Mouse (Mus musculus) liver, postnatal 0 days (tissue): ENCODE results near the gene Apobec3. TPM values are rescaled to one million over a fixed set of nuclear protein-coding genes. Genes with fewer than 3 reads are reported as not detected.

Experiments
- ATAC-seq: fragments of 200-750 bp; cut with Nextera tagmentation; 2 replicates; pipeline ENCODE4 v1.8.0; 2017; ENCODE audit warnings: mild to moderate bottlenecking, moderate library complexity
- DNase-seq: peaks from one replicate; pipeline ENCODE4 v3.0.0-alpha.2; 2016
- H3K27ac ChIP-seq: fragments of 300-500 bp; sonication (generic); 2 replicates; pipeline ENCODE4 v1.5.1; 2014; ENCODE audit warnings: antibody characterized with exemption, moderate library complexity, mild to moderate bottlenecking, low read depth
- H3K27me3 ChIP-seq: fragments of 300-500 bp; sonication (generic); 2 replicates; pipeline ENCODE4 v1.6.1; 2014; ENCODE audit warnings: low read length, control low read depth, mixed read lengths; ENCODE audit not compliant: insufficient read depth
- H3K36me3 ChIP-seq: fragments of 300-500 bp; sonication (generic); replicated peaks from 2 replicates; pipeline ENCODE4 v1.6.1; 2014; ENCODE audit warnings: mild to moderate bottlenecking, control low read depth, low read length, moderate library complexity, mixed read lengths; ENCODE audit not compliant: insufficient read depth
- H3K4me1 ChIP-seq: fragments of 300-500 bp; sonication (generic); 2 replicates; pipeline ENCODE4 v1.6.1; 2014; ENCODE audit warnings: antibody characterized with exemption, mild to moderate bottlenecking, control low read depth; ENCODE audit not compliant: insufficient read depth
- H3K4me2 ChIP-seq: fragments of 300-500 bp; sonication (generic); 2 replicates; pipeline ENCODE4 v1.6.1; 2014; ENCODE audit warnings: low read depth, mild to moderate bottlenecking, low read length, moderate library complexity, mixed read lengths
- H3K4me3 ChIP-seq: fragments of 300-500 bp; sonication (generic); 2 replicates; pipeline ENCODE4 v1.5.1; 2014; ENCODE audit warnings: low read depth, low read length
- H3K9ac ChIP-seq: fragments of 300-500 bp; sonication (generic); replicated peaks from 2 replicates; pipeline ENCODE4 v1.6.1; 2014; ENCODE audit warnings: mild to moderate bottlenecking, moderate library complexity
- H3K9me3 ChIP-seq: fragments of 300-500 bp; sonication (generic); 2 replicates; pipeline ENCODE4 v1.6.1; 2016; ENCODE audit warnings: mild to moderate bottlenecking, control low read depth, low read length, mixed read lengths
- CTCF ChIP-seq: sonication (generic); IDR thresholded peaks from 2 replicates; pipeline ENCODE4 v1.5.1; 2016; ENCODE audit warnings: antibody characterized with exemption, low read depth
- EP300 ChIP-seq: IDR thresholded peaks from 2 replicates; pipeline ENCODE4 v1.6.1; 2016; ENCODE audit warnings: antibody characterized with exemption, low read depth, mild to moderate bottlenecking
- WGBS: fragments of 180-500 bp; shearing (Covaris S2); extraction: QIAGEN DNeasy Blood & Tissue Kit; methylation state at CpG from one replicate; pipeline ENCODE4 v1.1.7; 2014; ENCODE audit not compliant: insufficient replicate concordance; 5-methylcytosine and 5-hydroxymethylcytosine counted together
- polyA plus RNA-seq: library from polyadenylated mRNA; unstranded; fragments of >200 nt; fragmentation: Nextera tagmentation; extraction: Ambion mirVana; gene quantifications from 2 replicates; pipeline ENCODE4 v1.2.1, GENCODE M21; 2015

Apobec3 gene
- polyA plus RNA-seq, 1 experiment from 2014 or later, result 38.1 TPM

GRCm38 (mm10) chr15:79951226-79951625, 59.8 kb downstream of the Apobec3 start:
- Histone ChIP-seq H3K4me2 (no peak overlapping the region), H3K9ac (no peak overlapping the region), H3K4me3 (no peak overlapping the region), H3K27me3 (peaks cover 3% of the 10 kb centered on the region; the same call in 1 of the 2 replicates), H3K36me3 (no peaks in the 10 kb centered on the region), H3K9me3 (no peaks in the 10 kb centered on the region), H3K4me1 (peaks cover 5% of the 10 kb centered on the region; the same call in 1 of the 2 replicates), H3K27ac (no peak overlapping the region)
- DNase-seq (no peak), ATAC-seq (no peak)
- WGBS, result 73% methylated on average over 6 of the region's 6 CpGs
- no peak for TF ChIP-seq CTCF
- TF ChIP-seq EP300, result no peak

GRCm38 (mm10) chr15:79951730-79952503, 60.5 kb downstream of the Apobec3 start:
- peaks cover 5% of the 10 kb centered on the region; the same call in 1 of the 2 replicates for H3K4me1 ChIP-seq
- H3K36me3 ChIP-seq, result no peaks in the 10 kb centered on the region
- H3K4me2 ChIP-seq, result no peak overlapping the region
- peaks cover 3% of the 10 kb centered on the region; the same call in 1 of the 2 replicates for H3K27me3 ChIP-seq
- peak overlapping the region; percentile 44; the same call in 1 of the 2 replicates for H3K27ac ChIP-seq
- no peak for TF ChIP-seq EP300
- no peak for TF ChIP-seq CTCF
- DNase-seq, result no peak
- H3K9ac ChIP-seq, result no peak overlapping the region
- H3K9me3 ChIP-seq, result no peaks in the 10 kb centered on the region
- 65% methylated on average over 14 of the region's 14 CpGs for WGBS
- no peak overlapping the region for H3K4me3 ChIP-seq
- no peak for ATAC-seq

- WGBS, result 48% methylated on average over 11 of the region's 11 CpGs
- no peak overlapping the region for H3K9ac ChIP-seq
- TF ChIP-seq CTCF (no peak), EP300 (no peak)
- ATAC-seq (no peak), DNase-seq (no peak)
- no peak overlapping the region for H3K27ac ChIP-seq
- H3K27me3 ChIP-seq, result peaks cover 3% of the 10 kb centered on the region; the same call in 1 of the 2 replicates
- H3K4me2 ChIP-seq, result no peak overlapping the region
- H3K4me3 ChIP-seq, result no peak overlapping the region
- no peaks in the 10 kb centered on the region for H3K9me3 ChIP-seq
- H3K4me1 ChIP-seq, result peaks cover 5% of the 10 kb centered on the region; the same call in 1 of the 2 replicates
- H3K36me3 ChIP-seq, result no peaks in the 10 kb centered on the region
Measured at GRCm38 (mm10) chr15:79952504-79953231, 61.2 kb downstream of the Apobec3 start.

- 72% methylated on average over 7 of the region's 7 CpGs for WGBS
- no peak overlapping the region for H3K9ac ChIP-seq
- TF ChIP-seq CTCF (no peak), EP300 (no peak)
- H3K4me1 ChIP-seq, result peaks cover 5% of the 10 kb centered on the region; the same call in 1 of the 2 replicates
- H3K27ac ChIP-seq, result no peak overlapping the region
- ATAC-seq (no peak), DNase-seq (no peak)
- H3K9me3 ChIP-seq, result no peaks in the 10 kb centered on the region
- H3K36me3 ChIP-seq, result no peaks in the 10 kb centered on the region
- peaks cover 3% of the 10 kb centered on the region; the same call in 1 of the 2 replicates for H3K27me3 ChIP-seq
- no peak overlapping the region for H3K4me2 ChIP-seq
- no peak overlapping the region for H3K4me3 ChIP-seq
Measured at GRCm38 (mm10) chr15:79953470-79953869, 62.0 kb downstream of the Apobec3 start.

GRCm38 (mm10) chr15:79956559-79956958, 65.1 kb downstream of the Apobec3 start:
- 43% methylated on average over 8 of the region's 8 CpGs for WGBS
- H3K27me3 ChIP-seq, result 0 out of 2 replicates have a peak, but pooled peaks cover 3% of the 10 kb centered on the region
- H3K27ac ChIP-seq, result no peak overlapping the region
- ATAC-seq (no peak), DNase-seq (no peak)
- TF ChIP-seq EP300, result no peak
- TF ChIP-seq CTCF, result no peak
- no peaks in the 10 kb centered on the region for H3K36me3 ChIP-seq
- H3K4me1 ChIP-seq, result no peaks in the 10 kb centered on the region
- no peak overlapping the region for H3K4me3 ChIP-seq
- no peaks in the 10 kb centered on the region for H3K9me3 ChIP-seq
- no peak overlapping the region for H3K9ac ChIP-seq
- H3K4me2 ChIP-seq, result no peak overlapping the region

GRCm38 (mm10) chr15:79958418-79958817, 67.0 kb downstream of the Apobec3 start:
- H3K27ac ChIP-seq, result no peak overlapping the region
- 20% methylated on average over 3 of the region's 3 CpGs for WGBS
- no peaks in the 10 kb centered on the region for H3K36me3 ChIP-seq
- no peak for TF ChIP-seq EP300
- TF ChIP-seq CTCF, result no peak
- DNase-seq (no peak), ATAC-seq (no peak)
- no peak overlapping the region for H3K4me2 ChIP-seq
- no peak overlapping the region for H3K9ac ChIP-seq
- no peak overlapping the region for H3K4me3 ChIP-seq
- no peaks in the 10 kb centered on the region for H3K9me3 ChIP-seq
- H3K4me1 ChIP-seq, result no peaks in the 10 kb centered on the region
- H3K27me3 ChIP-seq, result no peaks in the 10 kb centered on the region
